Mouse (Mus musculus) intestine, embryonic 14.5 days (tissue): ENCODE results near the gene Otop1. TPM values are rescaled to one million over a fixed set of nuclear protein-coding genes. Genes with fewer than 3 reads are reported as not detected.

Experiments used
- ATAC-seq: fragments of 200-750 bp; cut with Nextera tagmentation; replicated peaks from 2 replicates; pipeline ENCODE4 v1.8.0; 2017; ENCODE audit warnings: low read depth, moderate number of reproducible peaks, moderate TSS enrichment, moderate library complexity; ENCODE audit not compliant: low FRiP score, low TSS enrichment
- DNase-seq: peaks from one replicate; pipeline ENCODE4 v3.0.0-alpha.2; 2018; ENCODE audit warnings: low spot score
- H3K27ac ChIP-seq: fragments of 300-500 bp; sonication (generic); 2 replicates; pipeline ENCODE4 v1.5.1; 2014; ENCODE audit warnings: low read depth, mild to moderate bottlenecking, control low read depth
- H3K27me3 ChIP-seq: fragments of 300-500 bp; sonication (generic); replicated peaks from 2 replicates; pipeline ENCODE4 v1.6.1; 2014; ENCODE audit warnings: low read length, control low read depth; ENCODE audit not compliant: control insufficient read depth, insufficient read depth
- H3K36me3 ChIP-seq: fragments of 300-500 bp; sonication (generic); 2 replicates; pipeline ENCODE4 v1.6.1; 2014; ENCODE audit warnings: low read length, control low read depth; ENCODE audit not compliant: control insufficient read depth, insufficient read depth
- H3K4me1 ChIP-seq: fragments of 300-500 bp; sonication (generic); replicated peaks from 2 replicates; pipeline ENCODE4 v1.6.1; 2014; ENCODE audit warnings: low read length, control low read depth, mixed read lengths; ENCODE audit not compliant: control insufficient read depth, insufficient read depth
- H3K4me2 ChIP-seq: fragments of 300-500 bp; sonication (generic); 2 replicates; pipeline ENCODE4 v1.6.1; 2014; ENCODE audit warnings: low read length
- H3K4me3 ChIP-seq: fragments of 300-500 bp; sonication (generic); 2 replicates; pipeline ENCODE4 v1.5.1; 2014; ENCODE audit warnings: low read depth, low read length, control low read depth, mixed read lengths
- H3K9ac ChIP-seq: fragments of 300-500 bp; sonication (generic); 2 replicates; pipeline ENCODE4 v1.6.1; 2014; ENCODE audit warnings: mild to moderate bottlenecking, low read length
- H3K9me3 ChIP-seq: fragments of 300-500 bp; sonication (generic); 2 replicates; pipeline ENCODE4 v1.6.1; 2016; ENCODE audit warnings: low read length, control low read depth; ENCODE audit not compliant: control insufficient read depth
- WGBS: fragments of 180-500 bp; shearing (Covaris S2); extraction: QIAGEN DNeasy Blood & Tissue Kit; methylation state at CpG from one replicate; pipeline ENCODE4 v1.1.7; 2014; 5-methylcytosine and 5-hydroxymethylcytosine counted together
- polyA plus RNA-seq: library from polyadenylated mRNA; unstranded; fragments of >200 nt; fragmentation: Nextera tagmentation; extraction: Ambion mirVana; gene quantifications from 2 replicates; pipeline ENCODE4 v1.2.1, GENCODE M21; 2014

The Otop1 gene
- polyA plus RNA-seq, 1 experiment from 2014 or later = not detected

DNA sequence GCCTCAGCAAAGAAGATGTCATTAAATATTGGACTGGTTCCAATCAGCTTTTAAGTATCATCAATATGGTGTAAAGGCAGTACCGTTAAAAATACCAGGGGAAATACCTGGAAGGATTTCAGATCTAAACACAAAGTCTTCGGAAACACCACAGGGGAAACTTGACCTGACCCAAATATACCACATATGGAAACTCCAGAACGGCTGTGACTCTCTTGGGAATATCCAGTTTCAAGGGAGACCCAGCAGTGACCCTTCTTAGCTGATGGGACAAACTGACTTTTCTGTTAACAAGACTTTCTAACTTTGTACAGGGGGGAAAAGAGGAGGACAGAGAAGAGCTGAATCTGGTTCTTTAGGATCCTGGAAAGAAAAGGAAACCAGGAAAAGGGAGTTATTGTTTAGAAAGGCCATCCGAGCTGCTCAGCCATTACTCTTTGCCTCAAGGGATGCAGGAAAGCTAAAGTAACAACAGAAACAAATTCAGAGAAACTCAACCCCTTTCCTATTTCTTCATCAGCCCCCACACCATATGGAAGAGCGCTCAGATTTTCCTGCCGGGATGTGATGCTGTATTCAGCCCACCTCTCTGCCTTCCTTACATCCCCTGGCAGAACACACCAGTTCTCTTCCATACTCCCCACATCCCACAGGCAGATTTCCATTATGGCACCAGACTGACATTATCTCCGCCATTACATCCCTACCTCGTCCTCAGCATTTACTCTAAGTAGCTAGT is 17.6 kb upstream of the Otop1 start:
- ATAC-seq (no peak), DNase-seq (no peak)
- H3K4me3 ChIP-seq = no peak overlapping the region
- no peak overlapping the region for H3K4me2 ChIP-seq
- H3K9me3 ChIP-seq = no peaks in the 10 kb centered on the region
- H3K4me1 ChIP-seq = no peaks in the 10 kb centered on the region
- H3K36me3 ChIP-seq = peaks cover 15% of the 10 kb centered on the region
- no peak overlapping the region for H3K27ac ChIP-seq
- H3K9ac ChIP-seq = no peak overlapping the region
- 83% methylated on average over 8 of the region's 8 CpGs for WGBS
- no peaks in the 10 kb centered on the region for H3K27me3 ChIP-seq

- ATAC-seq (no peak), DNase-seq (no peak)
- Histone ChIP-seq H3K9ac (no peak overlapping the region), H3K27ac (no peak overlapping the region), H3K4me1 (no peaks in the 10 kb centered on the region), H3K4me2 (no peak overlapping the region), H3K9me3 (no peaks in the 10 kb centered on the region), H3K4me3 (no peak overlapping the region), H3K36me3 (peaks cover 21% of the 10 kb centered on the region), H3K27me3 (no peaks in the 10 kb centered on the region)
- 85% methylated on average over 5 of the region's 5 CpGs for WGBS
These were observed 17.0 kb upstream of the Otop1 start for GRCm38 (mm10) chr5:38258773-38259146.

DNA sequence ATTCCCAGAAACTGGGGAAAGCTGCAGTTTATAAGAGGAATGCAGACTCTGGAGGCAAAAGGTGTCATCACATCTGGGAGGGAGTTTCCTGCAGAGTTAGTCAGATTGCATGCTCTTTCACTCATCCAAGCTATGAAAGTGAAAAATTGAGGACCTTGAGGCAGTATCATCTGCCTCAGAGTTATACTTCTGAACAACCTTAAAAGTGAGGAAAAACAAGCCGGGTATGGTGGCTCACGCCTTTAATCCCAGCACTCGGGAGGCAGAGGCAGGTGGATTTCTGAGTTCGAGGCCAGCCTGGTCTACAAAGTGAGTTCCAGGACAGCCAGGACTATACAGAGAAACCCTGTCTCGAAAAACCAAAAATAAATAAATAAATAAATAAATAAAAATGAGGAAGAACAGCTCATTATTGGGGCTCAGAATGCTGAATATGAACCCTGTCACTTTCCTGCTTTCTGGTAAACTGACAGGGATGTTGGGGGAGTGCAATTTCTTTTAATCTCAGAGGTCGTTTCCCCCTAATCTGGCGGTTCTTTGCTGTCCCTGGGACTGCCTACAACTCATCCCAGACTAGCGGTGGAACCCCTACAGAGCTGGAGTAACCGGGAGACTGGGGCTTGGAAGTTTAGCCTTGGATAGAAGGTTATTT is 16.2 kb upstream of the Otop1 start:
- Histone ChIP-seq H3K9me3 (no peaks in the 10 kb centered on the region), H3K27me3 (no peaks in the 10 kb centered on the region), H3K4me2 (peak overlapping the region; percentile 89), H3K4me3 (peak overlapping the region; percentile 86), H3K36me3 (peaks cover 29% of the 10 kb centered on the region), H3K9ac (peak overlapping the region; percentile 77), H3K4me1 (no peaks in the 10 kb centered on the region), H3K27ac (peak overlapping the region; percentile 84)
- DNase-seq (no peak), ATAC-seq (no peak)
- 44% methylated on average over 9 of the region's 9 CpGs for WGBS

DNA sequence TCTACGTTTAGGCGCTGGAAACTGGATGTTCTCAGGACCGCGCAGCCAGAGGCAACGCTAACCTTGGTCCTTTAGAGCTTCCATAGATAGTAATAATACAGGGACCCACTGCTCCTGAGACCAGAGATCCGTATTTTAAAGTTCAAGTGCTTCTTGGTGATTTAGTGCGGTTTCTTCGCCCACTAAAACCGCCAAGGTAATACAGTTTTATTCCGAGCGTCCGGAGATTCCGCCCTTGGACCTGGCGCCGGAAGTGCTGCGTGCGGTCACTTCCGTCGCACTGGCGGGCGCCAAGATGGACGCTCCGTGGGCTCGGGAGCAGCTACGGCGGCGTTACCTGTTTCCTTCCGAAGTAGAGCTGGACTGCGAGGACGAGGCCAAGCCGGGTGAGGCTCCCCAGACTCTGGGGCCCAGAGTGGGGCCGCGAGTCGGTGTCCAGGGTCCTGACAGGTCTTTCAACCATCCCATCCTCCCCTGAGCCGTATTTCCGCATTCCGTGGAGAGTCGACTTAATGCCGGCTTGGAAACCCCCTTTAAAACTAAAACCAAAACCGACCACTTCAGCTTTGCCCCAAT is 15.6 kb upstream of the Otop1 start, which contains the start of gene Tmem128:
Gene Tmem128 (plus strand): TSS at position 79 of the 576 bp plus-strand sequence.
- no peaks in the 10 kb centered on the region for H3K4me1 ChIP-seq
- peak within 1 kb of the TSS; percentile 77 for H3K9ac ChIP-seq
- DNase-seq (peak; percentile 86), ATAC-seq (peak; percentile 79)
- peak within 1 kb of the TSS; percentile 86 for H3K4me3 ChIP-seq
- peak within 1 kb of the TSS; percentile 84 for H3K27ac ChIP-seq
- H3K36me3 ChIP-seq = peaks cover 35% of the 10 kb centered on the region
- WGBS = under 1% methylated on average over 40 of the region's 40 CpGs
- H3K27me3 ChIP-seq = no peaks in the 10 kb centered on the region
- no peaks in the 10 kb centered on the region for H3K9me3 ChIP-seq
- peak within 1 kb of the TSS; percentile 89 for H3K4me2 ChIP-seq

DNA sequence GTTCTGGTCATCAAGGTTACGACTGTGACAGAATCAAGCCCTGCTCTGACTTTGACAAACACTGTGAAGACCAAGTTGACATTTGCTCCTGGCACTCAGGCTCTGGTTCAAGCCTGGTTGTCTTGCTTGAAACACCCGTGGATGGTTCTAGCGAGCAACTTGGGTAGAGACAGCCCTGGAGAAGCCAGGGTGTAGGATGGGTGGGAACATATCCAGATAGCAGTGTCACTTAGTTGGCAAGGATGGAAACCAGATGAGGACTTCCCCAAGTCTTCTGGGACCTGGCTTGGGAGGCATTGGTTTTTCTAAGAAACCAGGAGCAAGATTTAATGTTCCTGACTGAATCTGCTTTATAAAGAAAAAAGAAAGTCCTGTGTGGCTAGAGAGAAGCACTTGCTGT is 4.8 kb upstream of the Otop1 start:
- peaks cover 25% of the 10 kb centered on the region for H3K27me3 ChIP-seq
- DNase-seq (no peak), ATAC-seq (no peak)
- H3K36me3 ChIP-seq = peaks cover 47% of the 10 kb centered on the region
- H3K4me1 ChIP-seq = no peaks in the 10 kb centered on the region
- no peak overlapping the region for H3K4me3 ChIP-seq
- H3K4me2 ChIP-seq = no peak overlapping the region
- H3K27ac ChIP-seq = no peak overlapping the region
- no peak overlapping the region for H3K9ac ChIP-seq
- no peaks in the 10 kb centered on the region for H3K9me3 ChIP-seq
- 89% methylated on average over 3 of the region's 3 CpGs for WGBS

DNA sequence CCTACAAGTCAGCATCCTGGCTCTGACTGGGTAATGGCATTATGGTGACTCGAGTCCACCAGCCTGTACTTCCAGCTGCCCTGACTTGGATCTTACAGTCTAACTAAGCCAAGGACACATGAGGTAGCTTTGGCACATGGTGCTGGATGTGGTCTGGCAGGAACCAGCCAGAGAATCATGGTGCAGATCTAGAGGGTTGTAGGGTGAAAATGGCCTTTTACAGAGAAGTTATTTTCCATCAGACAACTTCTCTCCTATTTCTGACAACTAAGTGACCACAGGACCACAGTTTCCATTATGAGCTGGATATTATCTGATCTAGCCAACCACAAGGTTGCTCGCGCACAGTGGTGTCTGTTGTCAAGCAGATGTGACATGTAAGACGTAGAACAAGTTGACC is 1.9 kb upstream of the Otop1 start:
- H3K4me1 ChIP-seq = no peaks in the 10 kb centered on the region; the same call in 1 of the 2 replicates
- no peaks in the 10 kb centered on the region for H3K9me3 ChIP-seq
- peaks cover 23% of the 10 kb centered on the region for H3K36me3 ChIP-seq
- H3K4me2 ChIP-seq = no peak overlapping the region
- no peak for ATAC-seq
- no peak for DNase-seq
- peaks cover 54% of the 10 kb centered on the region for H3K27me3 ChIP-seq
- H3K4me3 ChIP-seq = no peak overlapping the region
- H3K9ac ChIP-seq = no peak overlapping the region
- H3K27ac ChIP-seq = no peak overlapping the region
- 90% methylated on average over 4 of the region's 4 CpGs for WGBS

- Histone ChIP-seq H3K27me3 (peaks cover 67% of the 10 kb centered on the region), H3K27ac (no peak overlapping the region), H3K9me3 (no peaks in the 10 kb centered on the region), H3K36me3 (peaks cover 1% of the 10 kb centered on the region; the same call in 1 of the 2 replicates), H3K4me2 (no peak overlapping the region), H3K4me1 (no peaks in the 10 kb centered on the region; the same call in 1 of the 2 replicates), H3K4me3 (no peak overlapping the region), H3K9ac (no peak overlapping the region)
- no peak for DNase-seq
- no peak for ATAC-seq
- 2% methylated on average over 19 of the region's 19 CpGs for WGBS
These were observed 679 bp downstream of the Otop1 start for GRCm38 (mm10) chr5:38276451-38276850.

DNA sequence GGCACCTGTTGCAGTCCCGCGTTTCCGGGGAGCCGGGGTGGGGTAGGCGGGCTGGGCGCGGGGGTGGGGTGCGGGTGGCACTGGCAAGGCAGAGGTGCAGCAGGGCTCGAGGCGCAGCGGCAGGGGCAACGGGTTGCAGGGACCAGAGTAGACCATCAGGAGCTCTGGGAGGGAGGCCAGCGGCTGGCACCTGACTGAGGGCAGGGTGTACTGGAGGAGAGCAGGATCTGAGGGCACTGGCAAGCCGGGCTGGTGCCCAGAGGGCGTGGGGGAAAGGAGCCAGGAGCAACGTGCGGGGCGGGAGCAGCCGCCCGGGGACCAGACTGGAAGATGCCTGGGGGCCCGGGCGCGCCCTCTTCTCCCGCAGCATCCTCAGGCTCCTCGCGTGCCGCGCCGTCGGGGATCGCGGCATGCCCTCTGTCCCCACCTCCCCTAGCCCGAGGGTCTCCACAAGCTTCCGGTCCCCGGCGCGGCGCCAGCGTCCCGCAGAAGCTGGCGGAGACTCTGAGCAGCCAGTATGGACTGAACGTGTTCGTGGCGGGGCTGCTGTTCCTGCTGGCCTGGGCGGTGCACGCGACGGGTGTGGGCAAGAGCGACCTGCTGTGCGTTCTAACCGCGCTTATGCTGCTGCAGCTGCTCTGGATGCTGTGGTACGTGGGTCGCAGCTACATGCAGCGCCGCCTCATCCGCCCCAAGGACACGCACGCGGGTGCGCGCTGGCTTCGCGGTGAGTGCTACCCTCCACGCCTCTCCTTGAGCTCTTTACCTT is 1.5 kb downstream of the Otop1 start:
- peak; percentile 53 for DNase-seq
- whole genome bisulfite sequencing = 2% methylated on average over 45 of the region's 65 CpGs
- Histone ChIP-seq H3K4me3 (peak overlapping the region; percentile 18), H3K4me1 (no peaks in the 10 kb centered on the region; the same call in 1 of the 2 replicates), H3K9ac (no peak overlapping the region), H3K27me3 (peaks cover 67% of the 10 kb centered on the region), H3K4me2 (peak overlapping the region; percentile 41), H3K36me3 (no peaks in the 10 kb centered on the region), H3K9me3 (no peaks in the 10 kb centered on the region), H3K27ac (no peak overlapping the region)
- no peak for ATAC-seq
